Mouse (Mus musculus): ENCODE data around the gene Cep57.

- TF ChIP-seq POLR2A (IDR thresholded peaks at IDR 0.05; ENCODE audit: insufficient read depth, low read length): no peak
- TF ChIP-seq EP300 (IDR thresholded peaks at IDR 0.05; ENCODE audit: insufficient read depth, low read depth, low read length): no peak
These were observed 17.0 kb downstream of the Cep57 start for GRCm38 (mm10) chr9:13809937-13810336.
